Mouse (Mus musculus): ENCODE measurements around the gene Adgrd1. TPM values are rescaled to one million over a fixed set of nuclear protein-coding genes. Genes with fewer than 3 reads are reported as not detected.

Gene Adgrd1
- polyA plus RNA-seq, 1 experiment = 3.1 TPM

DNA sequence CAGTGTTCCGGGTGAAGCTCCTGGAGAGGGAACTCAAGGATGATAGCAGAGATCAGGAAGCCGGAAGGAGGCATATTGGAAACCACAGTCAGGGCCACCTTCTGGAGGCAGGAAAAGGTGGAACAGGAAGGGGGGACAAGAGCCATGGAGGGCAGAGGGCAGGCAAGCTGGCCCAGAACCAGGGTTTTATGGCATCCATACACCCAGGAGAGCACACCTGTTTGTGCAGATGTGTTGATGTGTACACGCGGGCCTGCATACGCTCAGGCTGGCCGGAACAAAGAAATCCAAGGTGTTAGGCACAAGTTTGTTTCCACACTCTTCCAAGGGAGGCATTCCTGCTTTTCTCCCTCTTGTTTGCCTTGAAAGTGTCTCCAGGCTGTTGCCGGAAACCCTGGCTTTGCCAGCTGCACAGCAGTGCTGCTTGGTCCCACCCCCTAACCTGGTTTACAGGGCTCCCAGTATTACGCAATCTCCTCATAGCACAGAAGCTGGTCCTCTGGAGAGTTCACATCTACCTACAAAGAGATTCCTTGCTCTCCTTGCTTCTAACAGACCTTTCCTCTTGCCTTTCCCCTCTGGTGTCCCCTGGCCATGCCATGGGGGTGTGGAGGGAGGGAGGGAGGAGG lies 48.9 kb downstream of the Adgrd1 start:
- Histone ChIP-seq H3K4me3 (ENCODE audit: insufficient read depth, low read length) (no peak overlapping the region), H3K4me1 (ENCODE audit: control insufficient read depth, insufficient read depth, low read length) (peaks cover 5% of the 10 kb centered on the region), H3K27ac (ENCODE audit: insufficient read depth, low read length) (0 out of 2 replicates have a peak overlapping the region, but pooled peaks have one; percentile 29)
- no peak for TF ChIP-seq CTCF (IDR thresholded peaks at IDR 0.05; ENCODE audit: extremely low read depth, insufficient read depth, low read length)
- no peak for TF ChIP-seq POLR2A (IDR thresholded peaks at IDR 0.05; ENCODE audit: extremely low read depth, insufficient read depth, low read length)

DNA sequence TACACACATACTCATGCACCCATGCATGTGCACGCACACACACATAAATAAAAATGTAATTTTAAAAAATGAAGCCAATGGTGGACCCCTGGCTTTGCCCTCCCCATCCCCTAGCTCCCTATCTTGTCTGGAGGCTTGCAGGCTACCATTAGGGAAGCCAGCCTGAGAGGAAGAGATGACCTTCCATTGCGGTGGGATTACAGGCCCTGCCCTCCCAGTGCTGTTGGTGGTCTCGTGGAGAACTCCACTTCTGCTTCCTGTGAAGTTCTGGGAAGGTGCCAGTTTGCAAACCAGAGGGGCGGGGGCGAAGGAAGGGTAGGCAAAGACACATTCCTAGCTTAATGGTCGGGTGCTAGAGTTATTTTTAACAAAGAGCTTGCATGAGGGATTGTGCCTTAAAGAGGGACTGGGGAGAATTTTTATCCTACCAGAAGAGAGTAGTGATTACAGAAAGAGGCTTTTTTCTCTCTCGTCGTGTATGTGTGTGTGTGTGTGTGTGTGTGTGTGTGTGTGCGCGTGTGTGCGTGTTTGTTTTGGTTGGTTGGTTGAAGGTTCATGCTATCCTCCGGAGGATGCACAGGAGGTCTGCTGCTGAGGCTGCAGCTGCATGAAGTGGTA lies 50.5 kb downstream of the Adgrd1 start:
- TF ChIP-seq CTCF (IDR thresholded peaks at IDR 0.05; ENCODE audit: extremely low read depth, insufficient read depth, low read length) (no peak), POLR2A (IDR thresholded peaks at IDR 0.05; ENCODE audit: extremely low read depth, insufficient read depth, low read length) (no peak)
- Histone ChIP-seq H3K4me3 (ENCODE audit: insufficient read depth, low read length) (no peak overlapping the region), H3K27ac (ENCODE audit: insufficient read depth, low read length) (no peak overlapping the region), H3K4me1 (ENCODE audit: control insufficient read depth, insufficient read depth, low read length) (peaks cover 5% of the 10 kb centered on the region)

DNA sequence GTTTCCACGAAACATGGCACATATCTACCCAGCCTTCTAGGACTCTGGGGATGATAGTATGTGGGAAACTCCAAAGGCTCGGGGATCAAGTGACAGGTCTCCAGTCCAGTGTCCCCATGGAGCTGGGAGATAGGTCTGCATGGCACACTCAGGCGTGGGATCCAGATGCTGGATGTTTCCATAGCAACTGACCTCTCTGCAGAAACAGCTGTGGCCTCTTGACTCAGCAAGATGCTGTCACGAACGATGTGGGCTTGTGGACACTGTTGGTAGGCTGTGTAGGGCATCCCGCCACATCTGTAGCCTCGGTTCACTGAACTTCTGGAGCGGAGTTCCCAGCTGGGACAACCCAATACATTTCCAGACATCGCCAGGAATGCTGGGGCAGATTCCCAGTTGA lies 51.9 kb downstream of the Adgrd1 start:
- Histone ChIP-seq H3K4me3 (ENCODE audit: insufficient read depth, low read length) (no peak overlapping the region), H3K27ac (ENCODE audit: insufficient read depth, low read length) (no peak overlapping the region), H3K4me1 (ENCODE audit: control insufficient read depth, insufficient read depth, low read length) (peaks cover 5% of the 10 kb centered on the region)
- TF ChIP-seq CTCF (IDR thresholded peaks at IDR 0.05; ENCODE audit: extremely low read depth, insufficient read depth, low read length) = no peak
- no peak for TF ChIP-seq POLR2A (IDR thresholded peaks at IDR 0.05; ENCODE audit: extremely low read depth, insufficient read depth, low read length)

GRCm38 (mm10) chr5:129155023-129155901 lies 58.7 kb downstream of the Adgrd1 start:
- Histone ChIP-seq H3K4me1 (ENCODE audit: control insufficient read depth, insufficient read depth, low read length) (peaks cover 2% of the 10 kb centered on the region; the same call in 1 of the 2 replicates), H3K27ac (ENCODE audit: insufficient read depth, low read length) (no peak overlapping the region), H3K4me3 (ENCODE audit: insufficient read depth, low read length) (no peak overlapping the region)
- TF ChIP-seq POLR2A (IDR thresholded peaks at IDR 0.05; ENCODE audit: extremely low read depth, insufficient read depth, low read length) = no peak
- no peak for TF ChIP-seq CTCF (IDR thresholded peaks at IDR 0.05; ENCODE audit: extremely low read depth, insufficient read depth, low read length)

GRCm38 (mm10) chr5:129155902-129156311 lies 59.4 kb downstream of the Adgrd1 start:
- Histone ChIP-seq H3K27ac (ENCODE audit: insufficient read depth, low read length) (no peak overlapping the region), H3K4me3 (ENCODE audit: insufficient read depth, low read length) (no peak overlapping the region), H3K4me1 (ENCODE audit: control insufficient read depth, insufficient read depth, low read length) (peaks cover 2% of the 10 kb centered on the region; the same call in 1 of the 2 replicates)
- TF ChIP-seq CTCF (IDR thresholded peaks at IDR 0.05; ENCODE audit: extremely low read depth, insufficient read depth, low read length) = no peak
- no peak for TF ChIP-seq POLR2A (IDR thresholded peaks at IDR 0.05; ENCODE audit: extremely low read depth, insufficient read depth, low read length)

DNA sequence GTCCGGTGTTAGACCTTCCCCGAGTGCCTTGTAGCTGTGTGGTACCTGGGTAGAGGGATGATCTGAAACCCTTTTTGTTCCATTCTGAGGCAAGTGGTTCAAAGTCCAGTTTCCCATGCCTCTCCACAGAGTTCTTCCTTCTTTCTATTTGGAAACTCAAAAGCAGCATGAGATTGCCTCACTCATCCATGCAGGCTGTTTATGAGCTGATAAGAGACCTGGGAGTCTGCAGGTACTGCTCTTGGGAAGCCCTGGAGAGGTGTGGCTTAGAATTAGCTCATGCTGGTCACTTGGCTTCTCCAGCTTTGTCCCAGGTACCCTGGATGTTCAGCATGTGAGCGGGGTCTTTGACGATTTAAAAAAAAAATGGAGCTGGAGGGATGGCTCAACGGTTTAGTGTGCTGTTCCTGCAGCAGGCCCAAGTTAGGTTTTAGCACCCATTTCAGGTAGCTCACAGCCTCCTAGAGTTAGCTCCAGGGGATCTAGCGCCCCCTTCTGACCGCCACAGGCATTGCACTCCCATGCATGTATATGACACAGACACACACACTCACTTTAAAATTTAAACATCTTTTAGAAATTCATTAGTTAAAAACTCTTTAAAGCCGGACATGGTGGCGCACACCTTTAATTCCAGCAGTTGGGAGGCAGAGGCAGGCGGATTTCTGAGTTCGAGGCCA lies 65.0 kb downstream of the Adgrd1 start:
- Histone ChIP-seq H3K4me3 (ENCODE audit: insufficient read depth, low read length) (no peak overlapping the region), H3K4me1 (ENCODE audit: control insufficient read depth, insufficient read depth, low read length) (peaks cover 2% of the 10 kb centered on the region; the same call in 1 of the 2 replicates), H3K27ac (ENCODE audit: insufficient read depth, low read length) (no peak overlapping the region)
- peak; percentile 9; the same call in 1 of the 2 replicates for TF ChIP-seq CTCF (IDR thresholded peaks at IDR 0.05; ENCODE audit: extremely low read depth, insufficient read depth, low read length)
- TF ChIP-seq POLR2A (IDR thresholded peaks at IDR 0.05; ENCODE audit: extremely low read depth, insufficient read depth, low read length) = no peak

- H3K4me1 ChIP-seq (ENCODE audit: control insufficient read depth, insufficient read depth, low read length) = peaks cover 2% of the 10 kb centered on the region; the same call in 1 of the 2 replicates
- H3K4me3 ChIP-seq (ENCODE audit: insufficient read depth, low read length) = no peak overlapping the region
- H3K27ac ChIP-seq (ENCODE audit: insufficient read depth, low read length) = no peak overlapping the region
- TF ChIP-seq POLR2A (IDR thresholded peaks at IDR 0.05; ENCODE audit: extremely low read depth, insufficient read depth, low read length) (no peak), CTCF (IDR thresholded peaks at IDR 0.05; ENCODE audit: extremely low read depth, insufficient read depth, low read length) (no peak)
These were observed 66.9 kb downstream of the Adgrd1 start for GRCm38 (mm10) chr5:129163416-129163815.

DNA sequence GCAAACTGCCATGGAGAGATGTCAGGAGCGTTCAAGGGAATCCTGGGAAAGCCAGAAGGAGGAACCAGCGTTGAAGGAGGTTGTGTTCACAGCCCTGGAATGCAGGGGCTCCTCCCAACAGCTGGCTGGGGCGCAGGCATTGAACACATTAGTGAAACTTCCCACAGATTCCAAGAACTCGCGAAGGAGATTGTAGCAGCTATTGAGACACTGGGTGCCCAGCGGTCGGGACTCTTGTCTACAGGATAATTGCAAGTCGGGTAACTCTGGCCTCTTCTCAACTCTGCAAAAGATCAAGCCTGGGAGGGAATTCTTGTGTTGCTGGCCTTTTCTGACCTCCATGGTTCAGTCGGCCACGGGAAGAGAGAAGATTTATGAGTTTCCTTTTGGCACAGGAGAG lies 67.5 kb downstream of the Adgrd1 start:
- H3K4me1 ChIP-seq (ENCODE audit: control insufficient read depth, insufficient read depth, low read length) = peaks cover 2% of the 10 kb centered on the region; the same call in 1 of the 2 replicates
- TF ChIP-seq POLR2A (IDR thresholded peaks at IDR 0.05; ENCODE audit: extremely low read depth, insufficient read depth, low read length) (no peak), CTCF (IDR thresholded peaks at IDR 0.05; ENCODE audit: extremely low read depth, insufficient read depth, low read length) (no peak)
- no peak overlapping the region for H3K4me3 ChIP-seq (ENCODE audit: insufficient read depth, low read length)
- H3K27ac ChIP-seq (ENCODE audit: insufficient read depth, low read length) = no peak overlapping the region
